Mouse (Mus musculus) layer of hippocampus, postnatal 10 days (tissue): ENCODE results near the gene H2-K1. TPM values are rescaled to one million over a fixed set of nuclear protein-coding genes. Genes with fewer than 3 reads are reported as not detected.
"Not testable (repeated sequence)": the region's sequence is repeated elsewhere in the genome, so short reads cannot be mapped to it uniquely, and the experiment has no call there.

Experiments used
- DNase-seq, 2 experiments: peaks; one replicate each; pipeline ENCODE4 v3.0.0; 2021; ENCODE audit warnings: low spot score in 2 of 2
- total RNA-seq, 2 experiments: library from RNA; stranded (reverse); gene quantifications; 2 replicates each; pipeline ENCODE4 v1.2.3; 2021

Gene H2-K1
- total RNA-seq, 2 experiments from 2014 or later, result 11.1 to 14.3 TPM

GRCm38 (mm10) chr17:34027656-34028223, 27.6 kb upstream of the H2-K1 start, which contains the start of gene H2-Ke6:
Gene H2-Ke6 (minus strand): TSS chr17:34028060.
- peak; percentile 89 to 94 for DNase-seq

- DNase-seq, result no peak
These were observed 26.9 kb upstream of the H2-K1 start for GRCm38 (mm10) chr17:34026917-34027655.

- no peak for DNase-seq
These were observed 26.1 kb upstream of the H2-K1 start for GRCm38 (mm10) chr17:34026221-34026620.

GRCm38 (mm10) chr17:34025756-34026151, 25.6 kb upstream of the H2-K1 start:
- peak in 1 of 2 experiments; percentile 40 for DNase-seq

GRCm38 (mm10) chr17:34024861-34025755, 25.0 kb upstream of the H2-K1 start:
- no peak for DNase-seq

- peak; percentile 92 to 94 for DNase-seq
These were observed 24.2 kb upstream of the H2-K1 start, which contains the start of gene Ring1 for GRCm38 (mm10) chr17:34024317-34024821. Gene Ring1 (minus strand): TSS chr17:34024680.

- DNase-seq, result no peak
These were observed 23.5 kb upstream of the H2-K1 start for GRCm38 (mm10) chr17:34023678-34024077.

- DNase-seq, result no peak
These were observed 22.8 kb upstream of the H2-K1 start for GRCm38 (mm10) chr17:34022987-34023386.

- DNase-seq, result no peak
These were observed 22.3 kb upstream of the H2-K1 start for GRCm38 (mm10) chr17:34022414-34022783.

- no peak for DNase-seq
These were observed 21.6 kb upstream of the H2-K1 start for GRCm38 (mm10) chr17:34021539-34022413.

- DNase-seq, result no peak
These were observed 13.3 kb upstream of the H2-K1 start for GRCm38 (mm10) chr17:34013436-34013835.

GRCm38 (mm10) chr17:34010156-34010555, 10.0 kb upstream of the H2-K1 start:
- DNase-seq, result no peak

- no peak for DNase-seq
These were observed 6.4 kb upstream of the H2-K1 start for GRCm38 (mm10) chr17:34006570-34006969.

GRCm38 (mm10) chr17:34003426-34003825, 3.3 kb upstream of the H2-K1 start:
- DNase-seq, result peak; percentile 41 to 48

- DNase-seq, result not testable (repeated sequence)
These were observed 649 bp upstream of the H2-K1 start for GRCm38 (mm10) chr17:34000796-34001195.

- DNase-seq, result no peak
These were observed 602 bp downstream of the H2-K1 start for GRCm38 (mm10) chr17:33999341-34000149.

GRCm38 (mm10) chr17:33998697-33999096, 1.4 kb downstream of the H2-K1 start:
- not testable (repeated sequence) for DNase-seq

- not testable (repeated sequence) for DNase-seq
These were observed 3.1 kb downstream of the H2-K1 start for GRCm38 (mm10) chr17:33997025-33997424.

- DNase-seq, result no peak
These were observed 4.5 kb downstream of the H2-K1 start for GRCm38 (mm10) chr17:33995651-33996050.

- no peak for DNase-seq
These were observed 5.2 kb downstream of the H2-K1 start for GRCm38 (mm10) chr17:33994959-33995358.
